Mouse (Mus musculus) myocyte (in vitro differentiated cells): ENCODE measurements around the gene Cox11. TPM values are rescaled to one million over a fixed set of nuclear protein-coding genes. Genes with fewer than 3 reads are reported as not detected.

ENCODE experiments used
- polyA plus RNA-seq: library from polyadenylated mRNA; unstranded; fragments of >200 nt; fragmentation: generic; extraction: Trizol; gene quantifications from one replicate; pipeline ENCODE4 v1.2.1, GENCODE M21; 2012; ENCODE audit warnings: missing spikeins

Cox11 gene
- polyA plus RNA-seq, 1 experiment: 12.4 TPM

Other genes starting within 250 kb of the Cox11 start
- 0.02 TPM for gene Hlf, start 247.3 kb upstream of the Cox11 start, polyA plus RNA-seq
- gene Stxbp4, start 89 bp upstream of the Cox11 start, polyA plus RNA-seq: 2.9 TPM
- gene Tom1l1, start 50.2 kb downstream of the Cox11 start, polyA plus RNA-seq: 2.7 TPM